Mouse (Mus musculus) olfactory bulb, adult 2 months (tissue): Measurements from ENCODE around the gene Clptm1. TPM values are rescaled to one million over a fixed set of nuclear protein-coding genes. Genes with fewer than 3 reads are reported as not detected.

Source experiments
- H3K27ac ChIP-seq: fragments of 200-500 bp; 2 replicates; pipeline ENCODE4 v1.5.1; 2012; ENCODE audit warnings: low read depth, low read length; ENCODE audit not compliant: insufficient read depth
- H3K4me1 ChIP-seq: fragments of 200-500 bp; 2 replicates; pipeline ENCODE4 v1.6.1; 2012; ENCODE audit warnings: low read length; ENCODE audit not compliant: control insufficient read depth, insufficient read depth
- H3K4me3 ChIP-seq: fragments of 200-500 bp; 2 replicates; pipeline ENCODE4 v1.5.1; 2012; ENCODE audit warnings: mild to moderate bottlenecking, low read depth, low read length, moderate library complexity; ENCODE audit not compliant: insufficient read depth
- CTCF ChIP-seq: fragments of 200-500 bp; IDR thresholded peaks from 2 replicates; pipeline ENCODE4 v1.5.1; 2012; ENCODE audit warnings: low read depth, mild to moderate bottlenecking, low read length, moderate library complexity; ENCODE audit not compliant: insufficient read depth
- POLR2A ChIP-seq: fragments of 200-500 bp; IDR thresholded peaks from 2 replicates; pipeline ENCODE4 v1.6.1; 2012; ENCODE audit warnings: mild to moderate bottlenecking, low read depth, low read length, moderate library complexity; ENCODE audit not compliant: insufficient read depth
- WGBS: fragments of 180-500 bp; shearing (Covaris S2); methylation state at CpG from one replicate; pipeline ENCODE4 v1.1.7; 2018; 5-methylcytosine and 5-hydroxymethylcytosine counted together
- polyA plus RNA-seq: library from polyadenylated mRNA; stranded (reverse); fragments of >200 nt; gene quantifications from 2 replicates; pipeline ENCODE4 v1.2.4, GENCODE M21; 2012; ENCODE audit warnings: low replicate concordance; ENCODE audit not compliant: missing spikeins, insufficient read depth, insufficient read length

Gene Clptm1
- polyA plus RNA-seq, 1 experiment, result not detected

DNA sequence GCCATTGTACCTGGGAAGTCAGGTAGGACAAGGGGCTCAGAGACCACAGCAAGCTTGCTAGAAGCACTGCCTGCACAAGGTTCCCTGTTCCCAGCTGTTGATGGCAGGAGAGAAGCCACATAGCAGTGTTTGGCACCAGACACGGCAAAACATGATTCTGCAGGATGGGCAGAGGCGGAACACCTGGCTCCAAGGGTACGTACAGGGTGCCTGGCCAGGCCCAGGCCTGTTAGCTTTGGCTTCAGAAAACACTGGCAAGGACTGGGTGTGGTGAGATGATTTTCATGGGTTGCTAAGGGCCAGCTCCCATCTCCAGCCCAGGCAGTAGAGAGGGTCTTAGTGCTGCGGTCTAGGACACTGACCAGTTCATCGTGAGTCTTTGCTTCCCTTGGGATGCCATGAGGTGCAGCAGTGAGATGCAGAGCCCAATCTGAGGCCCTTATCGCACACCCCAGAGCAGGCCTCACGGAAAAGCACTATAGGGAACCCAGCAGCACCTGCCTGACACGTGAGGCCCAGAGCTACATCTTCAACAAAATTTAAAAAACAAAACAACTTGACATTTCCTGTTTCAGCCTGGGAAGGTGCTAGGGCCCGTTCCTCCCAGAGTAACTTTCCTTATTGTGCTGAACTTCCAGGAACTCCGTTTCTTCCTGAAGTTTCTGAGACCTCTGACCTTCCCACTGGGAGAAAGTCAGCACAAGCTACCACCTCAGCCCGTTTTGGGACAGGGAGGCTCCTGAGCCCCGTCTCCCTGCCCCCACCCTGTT, 35.7 kb upstream of the Clptm1 start:
- peaks cover 17% of the 10 kb centered on the region for H3K4me1 ChIP-seq
- H3K27ac ChIP-seq, result peak overlapping the region; percentile 11; the same call in 1 of the 2 replicates
- TF ChIP-seq POLR2A (no peak), CTCF (no peak)
- 62% methylated on average over 12 of the region's 12 CpGs for WGBS
- no peak overlapping the region for H3K4me3 ChIP-seq

DNA sequence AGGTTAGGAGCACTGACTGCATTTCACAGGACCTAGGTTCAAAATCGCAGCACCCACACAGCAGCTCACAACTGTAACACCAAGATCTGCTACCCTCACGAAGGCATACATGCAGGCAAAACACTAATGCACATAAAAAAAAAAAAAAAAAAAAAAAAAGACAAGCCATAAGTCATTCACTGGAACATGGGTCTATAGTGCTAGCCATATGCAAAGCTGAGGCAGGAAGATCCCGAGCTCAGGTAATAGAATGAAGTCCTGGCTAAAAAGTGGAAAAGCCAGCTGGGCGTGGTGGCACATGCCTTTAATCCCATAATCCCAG, 35.0 kb upstream of the Clptm1 start:
- Histone ChIP-seq H3K4me1 (peaks cover 20% of the 10 kb centered on the region), H3K4me3 (no peak overlapping the region), H3K27ac (no peak overlapping the region; the same call in 1 of the 2 replicates)
- no peak for TF ChIP-seq CTCF
- no peak for TF ChIP-seq POLR2A
- 66% methylated on average over 4 of the region's 4 CpGs for WGBS

DNA sequence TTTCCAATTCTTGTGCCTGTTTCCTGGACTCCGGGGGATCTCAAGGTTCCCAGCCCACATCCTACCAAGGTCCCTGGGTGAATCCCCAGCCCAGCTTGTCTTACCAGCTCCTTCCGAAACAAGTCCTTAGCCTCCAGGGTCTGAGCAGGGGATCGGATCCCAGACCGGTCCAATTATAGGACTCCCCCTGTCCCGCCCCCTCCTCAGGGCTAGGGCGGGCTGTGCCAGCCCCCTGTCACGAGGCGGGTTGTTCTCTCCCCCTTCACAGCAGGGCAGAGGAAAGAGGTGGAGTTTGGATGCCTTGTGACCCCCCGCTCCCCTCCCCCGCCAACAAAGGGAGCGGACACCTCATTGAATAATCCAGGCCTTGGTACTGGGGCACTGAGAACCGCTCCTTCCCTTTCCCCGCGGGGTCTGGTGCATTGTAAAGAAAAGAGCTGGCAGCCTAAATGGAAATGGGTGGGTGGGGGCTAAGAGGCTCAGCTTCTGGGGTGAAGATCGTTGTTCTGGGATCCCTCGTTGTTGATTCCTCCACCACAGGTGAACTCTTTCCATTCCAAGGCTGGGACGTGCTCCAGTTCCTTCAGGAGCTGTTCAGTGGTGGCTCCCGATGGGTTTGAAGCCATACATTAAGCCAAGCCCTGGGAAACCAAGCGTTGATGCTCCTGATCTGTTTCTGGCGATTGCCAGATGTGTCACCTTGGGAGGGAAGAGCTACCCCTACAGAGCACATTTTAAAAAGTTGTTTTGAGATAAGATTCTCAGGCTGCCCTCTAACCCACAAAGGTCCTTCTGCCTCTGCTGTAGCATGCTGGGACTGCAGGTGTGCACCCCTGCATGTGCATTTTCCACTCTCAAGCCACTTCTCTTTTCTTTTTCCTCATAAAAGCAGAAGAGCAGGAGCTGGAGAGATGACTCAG, 34.3 kb upstream of the Clptm1 start, which contains the start of gene Apoe:
Gene Apoe (minus strand): TSS at position 282 of the 920 bp plus-strand sequence.
- Histone ChIP-seq H3K27ac (peak within 1 kb of the TSS; percentile 20), H3K4me3 (peak within 1 kb of the TSS; percentile 38), H3K4me1 (peaks cover 23% of the 10 kb centered on the region)
- WGBS, result 5% methylated on average over 20 of the region's 20 CpGs
- no peak for TF ChIP-seq CTCF
- peak; percentile 32; the same call in 1 of the 2 replicates for TF ChIP-seq POLR2A

DNA sequence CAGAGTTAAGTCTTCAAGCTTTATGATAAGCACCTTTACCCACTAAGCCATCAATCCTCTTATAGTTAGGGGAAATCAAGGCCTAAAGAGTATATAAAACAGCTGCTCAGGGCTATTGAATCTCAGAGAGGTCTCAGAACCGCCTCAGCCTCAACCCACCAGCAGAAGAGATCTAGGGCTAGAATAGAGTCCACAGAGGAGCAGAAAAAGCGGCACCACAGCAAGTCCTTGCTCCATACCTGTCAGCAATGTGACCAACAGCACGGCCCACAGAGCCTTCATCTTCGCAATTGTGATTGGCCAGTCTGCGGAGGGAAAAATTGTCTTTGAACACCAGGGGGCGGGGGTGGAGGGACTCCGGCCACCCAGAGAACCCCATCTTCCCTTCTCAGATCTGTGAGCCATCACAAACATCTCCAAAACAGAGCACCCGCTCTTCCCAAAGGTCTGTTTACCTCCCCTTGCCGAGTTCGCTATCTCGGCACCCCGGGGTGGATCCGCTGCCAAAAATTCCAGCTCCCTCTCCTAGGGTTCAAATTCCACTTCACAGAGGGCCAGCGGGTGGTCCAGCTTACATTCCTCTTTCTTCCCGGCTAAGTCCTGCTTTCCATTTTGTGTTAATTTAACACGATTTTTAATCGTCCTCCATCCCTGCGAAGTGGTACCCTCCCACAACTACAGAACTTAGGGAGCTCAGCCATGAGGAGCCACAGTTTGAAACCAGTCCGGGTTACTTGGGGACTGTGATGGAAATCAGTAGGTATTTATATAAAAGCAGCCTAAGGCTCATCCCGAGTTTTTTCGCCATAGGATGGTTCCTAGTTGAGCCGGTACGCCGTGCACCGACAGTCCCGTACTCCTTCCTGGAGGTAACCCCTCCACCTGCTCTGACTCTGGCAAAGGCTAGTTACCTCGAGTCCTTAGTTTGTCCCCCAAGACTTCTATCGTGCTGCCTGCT, 33.4 kb upstream of the Clptm1 start:
- TF ChIP-seq CTCF (no peak), POLR2A (no peak)
- 11% methylated on average over 28 of the region's 28 CpGs for WGBS
- H3K4me3 ChIP-seq, result peak overlapping the region; percentile 38
- H3K4me1 ChIP-seq, result peaks cover 23% of the 10 kb centered on the region
- peak overlapping the region; percentile 20 for H3K27ac ChIP-seq

DNA sequence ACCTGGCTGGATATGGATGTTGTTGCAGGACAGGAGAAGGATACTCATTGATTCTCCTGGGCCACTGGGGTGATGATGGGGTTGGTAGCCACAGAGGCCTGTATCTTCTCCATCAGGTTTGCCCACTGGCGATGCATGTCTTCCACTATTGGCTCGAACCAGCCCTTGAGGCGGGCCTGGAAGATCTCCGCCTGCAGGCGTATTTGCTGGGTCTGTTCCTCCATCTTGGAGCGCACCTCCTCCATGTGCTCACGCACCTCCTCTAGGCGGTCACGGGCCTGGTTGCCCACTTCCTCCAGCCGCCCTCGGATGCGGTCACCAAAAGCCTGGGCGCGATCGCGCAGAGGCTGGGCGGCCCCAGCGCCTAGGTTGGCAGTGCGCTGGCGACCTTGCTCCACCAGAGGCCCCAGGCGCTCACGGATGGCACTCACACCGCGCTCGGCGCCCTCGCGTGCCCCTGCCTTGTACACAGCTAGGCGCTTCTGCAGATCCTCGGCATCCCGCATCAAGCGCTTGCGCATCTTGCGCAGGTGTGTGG, 31.6 kb upstream of the Clptm1 start:
- Histone ChIP-seq H3K4me1 (peaks cover 32% of the 10 kb centered on the region), H3K4me3 (peak overlapping the region; percentile 25), H3K27ac (no peak overlapping the region)
- 94% methylated on average over 34 of the region's 34 CpGs for WGBS
- TF ChIP-seq CTCF, result no peak
- no peak for TF ChIP-seq POLR2A

DNA sequence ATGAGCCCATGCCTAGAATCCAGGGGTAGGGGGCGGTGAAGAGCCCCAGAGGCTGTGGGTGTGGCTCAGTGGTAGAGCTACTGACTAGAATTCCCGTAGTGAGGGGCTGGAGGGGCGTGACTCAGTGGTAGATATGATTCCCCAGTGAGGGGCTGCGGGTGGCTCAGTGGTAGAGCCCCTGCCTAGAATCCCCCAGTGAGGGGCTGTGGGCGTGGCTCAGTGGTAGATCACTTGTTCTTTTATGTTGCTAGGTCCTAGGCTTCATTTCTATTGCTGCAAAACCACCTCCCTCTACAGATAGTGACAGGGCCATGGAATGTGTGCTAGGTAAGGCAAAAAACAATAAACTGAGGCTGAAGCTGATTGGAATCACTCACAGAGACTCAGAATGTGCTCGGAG, 31.0 kb upstream of the Clptm1 start:
- Histone ChIP-seq H3K4me3 (no peak overlapping the region), H3K27ac (no peak overlapping the region)
- WGBS, result 86% methylated on average over 6 of the region's 6 CpGs

DNA sequence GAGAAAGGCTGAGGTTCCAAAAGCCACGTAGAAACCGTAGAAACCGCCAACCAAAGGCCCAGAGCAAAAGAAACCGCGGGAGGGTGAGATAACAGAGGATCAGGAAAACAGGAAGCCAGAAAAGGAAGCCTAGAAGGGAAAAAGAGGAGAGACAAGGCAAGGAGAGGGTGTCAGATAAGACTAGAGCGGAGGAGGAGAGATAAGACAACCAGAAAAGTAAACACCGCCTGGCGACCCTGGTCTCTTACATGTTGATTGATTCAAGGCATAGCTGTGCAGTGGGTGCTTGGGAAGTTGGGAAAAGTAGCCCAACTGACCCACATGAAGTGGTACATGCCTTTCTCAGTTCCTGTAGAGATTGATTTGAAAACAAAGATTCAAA, 30.4 kb upstream of the Clptm1 start:
- no peak overlapping the region for H3K4me3 ChIP-seq
- H3K4me1 ChIP-seq, result peaks cover 29% of the 10 kb centered on the region
- 56% methylated on average over 8 of the region's 8 CpGs for WGBS
- TF ChIP-seq POLR2A (no peak), CTCF (no peak)
- peak overlapping the region; percentile 15; the same call in 1 of the 2 replicates for H3K27ac ChIP-seq

More for the DNA sequence above, 31.0 kb upstream of the Clptm1 start:
- TF ChIP-seq POLR2A, result no peak
- no peak for TF ChIP-seq CTCF
- peaks cover 30% of the 10 kb centered on the region for H3K4me1 ChIP-seq

DNA sequence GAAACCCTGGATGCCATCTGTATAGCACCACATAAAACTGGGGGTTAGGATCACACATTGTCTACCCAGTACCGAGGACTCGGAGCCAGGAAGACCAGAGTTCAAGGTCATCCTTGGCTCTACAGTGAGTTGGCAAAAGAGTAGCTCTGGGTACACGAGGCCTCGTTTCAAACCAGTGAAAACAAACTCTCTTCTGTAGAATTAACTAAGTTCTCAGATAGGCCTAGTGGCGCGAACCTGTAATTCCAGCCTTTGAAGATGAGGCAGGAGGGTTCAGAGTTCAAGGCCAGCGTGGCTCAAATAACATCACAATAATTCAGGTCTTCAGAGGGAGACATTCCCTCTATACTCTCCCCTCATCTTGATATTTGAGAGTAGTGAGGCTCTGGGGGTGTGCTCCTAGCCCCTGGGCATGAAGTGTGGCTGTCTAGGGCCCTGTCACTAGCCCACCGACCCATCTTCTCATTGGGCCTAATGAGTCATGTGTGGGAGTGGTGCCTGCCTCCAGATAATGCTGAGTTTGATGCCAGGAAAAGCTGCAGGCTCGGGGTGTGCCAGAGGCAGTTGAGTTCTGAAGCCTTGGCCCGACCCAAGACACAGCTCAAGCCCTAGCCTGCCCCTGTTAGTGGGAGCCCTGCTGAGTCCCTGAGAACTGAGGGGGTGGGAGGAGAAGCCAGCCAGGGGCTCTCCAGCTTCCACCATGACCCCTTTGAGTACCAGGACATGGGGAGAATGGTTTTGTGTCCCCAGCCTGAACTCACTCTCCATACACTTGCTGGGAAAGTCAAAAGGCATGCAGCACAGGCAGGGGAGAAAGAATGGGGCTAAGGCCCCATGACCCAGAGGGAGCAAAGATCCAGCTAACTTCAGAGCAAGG, 29.7 kb upstream of the Clptm1 start:
- Histone ChIP-seq H3K4me3 (no peak overlapping the region), H3K27ac (peak overlapping the region; percentile 17; the same call in 1 of the 2 replicates)
- 62% methylated on average over 10 of the region's 10 CpGs for WGBS

More for the DNA sequence above, 29.7 kb upstream of the Clptm1 start:
- TF ChIP-seq POLR2A, result no peak
- TF ChIP-seq CTCF, result no peak
- H3K4me1 ChIP-seq, result peaks cover 29% of the 10 kb centered on the region
